Mouse (Mus musculus) forebrain, embryonic 13.5 days (tissue): ENCODE data around the gene Epha4. TPM values are rescaled to one million over a fixed set of nuclear protein-coding genes. Genes with fewer than 3 reads are reported as not detected.
A peak's percentile ranks its signal among the peaks of the same experiment; 100 is the strongest.

ENCODE experiments used
- ATAC-seq: fragments of 200-750 bp; cut with Nextera tagmentation; 2 replicates; pipeline ENCODE4 v1.8.0; 2017
- H3K27ac ChIP-seq: fragments of 300-500 bp; sonication (generic); 2 replicates; pipeline ENCODE4 v1.5.1; 2015; ENCODE audit warnings: inconsistent platforms, mild to moderate bottlenecking, moderate library complexity
- H3K27me3 ChIP-seq: fragments of 300-500 bp; sonication (generic); 2 replicates; pipeline ENCODE4 v1.6.1; 2015; ENCODE audit warnings: mild to moderate bottlenecking, inconsistent platforms
- H3K36me3 ChIP-seq: fragments of 300-500 bp; sonication (generic); 2 replicates; pipeline ENCODE4 v1.6.1; 2015; ENCODE audit warnings: mild to moderate bottlenecking, inconsistent platforms; ENCODE audit not compliant: poor library complexity, severe bottlenecking
- H3K4me1 ChIP-seq: fragments of 300-500 bp; sonication (generic); 2 replicates; pipeline ENCODE4 v1.6.1; 2015; ENCODE audit warnings: inconsistent platforms
- H3K4me2 ChIP-seq: fragments of 300-500 bp; sonication (generic); 2 replicates; pipeline ENCODE4 v1.6.1; 2015; ENCODE audit warnings: inconsistent platforms, mild to moderate bottlenecking, moderate library complexity
- H3K4me3 ChIP-seq: fragments of 300-500 bp; sonication (generic); 2 replicates; pipeline ENCODE4 v1.5.1; 2015; ENCODE audit warnings: mild to moderate bottlenecking, inconsistent platforms
- H3K9ac ChIP-seq: fragments of 300-500 bp; sonication (generic); 2 replicates; pipeline ENCODE4 v1.6.1; 2015; ENCODE audit warnings: mild to moderate bottlenecking, inconsistent platforms
- H3K9me3 ChIP-seq: fragments of 300-500 bp; sonication (generic); replicated peaks from 2 replicates; pipeline ENCODE4 v1.6.1; 2016; ENCODE audit warnings: inconsistent platforms
- WGBS: fragments of 180-500 bp; shearing (Covaris S2); methylation state at CpG from one replicate; pipeline ENCODE4 v1.1.7; 2015; 5-methylcytosine and 5-hydroxymethylcytosine counted together
- polyA plus RNA-seq: library from polyadenylated mRNA; unstranded; fragments of >200 nt; fragmentation: Nextera tagmentation; extraction: Ambion mirVana; gene quantifications from 2 replicates; pipeline ENCODE4 v1.2.1, GENCODE M21; 2015

The Epha4 gene
- 80.7 and 83.6 TPM in 2 replicates for polyA plus RNA-seq

DNA sequence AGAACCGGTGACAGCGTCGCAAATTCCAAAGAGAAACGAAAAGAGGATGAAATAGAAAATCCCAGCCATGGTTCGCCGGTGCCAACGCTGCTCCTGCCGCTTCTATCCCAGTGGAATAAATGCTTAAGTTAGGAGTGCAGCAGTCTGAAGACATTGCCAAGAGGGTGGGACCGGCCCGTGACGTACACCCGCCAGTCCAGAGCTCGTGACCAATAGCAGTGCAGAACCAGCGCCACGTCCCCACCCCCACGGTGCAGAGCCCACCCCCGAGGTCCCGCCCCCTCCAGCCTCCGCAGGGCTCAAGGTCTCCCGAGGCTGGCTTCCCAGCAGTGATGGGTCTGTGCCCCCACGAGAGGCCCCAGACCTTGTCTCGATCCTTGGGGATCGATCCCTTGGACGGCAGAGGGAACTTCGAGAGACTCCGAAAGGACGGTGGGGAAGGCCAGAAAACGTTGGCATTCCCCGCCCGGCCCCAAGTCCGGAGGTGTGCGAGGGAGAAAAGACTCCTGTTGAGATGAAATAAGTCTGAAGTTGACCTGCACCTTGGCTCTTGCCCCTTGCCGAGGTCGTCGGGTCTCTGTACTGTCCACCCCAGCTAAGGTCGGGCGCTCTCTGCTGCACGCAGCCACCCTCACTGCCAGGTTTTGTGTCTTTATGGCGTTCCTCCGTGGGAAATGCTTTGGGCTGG lies at the start of gene Epha4:
Gene Epha4, minus strand, starts transcription at position 126 of the 688 bp plus-strand sequence.
- peak; percentile 95 for ATAC-seq

GRCm38 (mm10) chr1:77556199-77556598 lies 41.3 kb upstream of the Epha4 start:
- H3K27me3 ChIP-seq: no peaks in the 10 kb centered on the region
- no peak overlapping the region for H3K9ac ChIP-seq
- no peak for ATAC-seq
- H3K4me2 ChIP-seq: no peak overlapping the region
- H3K9me3 ChIP-seq: no peaks in the 10 kb centered on the region
- 34% methylated on average over 3 of the region's 3 CpGs for WGBS
- no peaks in the 10 kb centered on the region for H3K36me3 ChIP-seq
- H3K4me3 ChIP-seq: no peak overlapping the region
- H3K27ac ChIP-seq: no peak overlapping the region
- peaks cover 12% of the 10 kb centered on the region for H3K4me1 ChIP-seq

More for the DNA sequence above, at the start of gene Epha4:
- H3K27me3 ChIP-seq: no peaks in the 10 kb centered on the region
- peak within 1 kb of the TSS; percentile 95 for H3K27ac ChIP-seq
- peak within 1 kb of the TSS; percentile 90 for H3K9ac ChIP-seq
- no peaks in the 10 kb centered on the region for H3K9me3 ChIP-seq
- peaks cover 5% of the 10 kb centered on the region for H3K36me3 ChIP-seq
- H3K4me2 ChIP-seq: peak within 1 kb of the TSS; percentile 95
- H3K4me3 ChIP-seq: peak within 1 kb of the TSS; percentile 87
- WGBS: 0% methylated on average over 40 of the region's 40 CpGs
- H3K4me1 ChIP-seq: peaks cover 32% of the 10 kb centered on the region

GRCm38 (mm10) chr1:77551927-77552326 lies 37.0 kb upstream of the Epha4 start:
- Histone ChIP-seq H3K9ac (no peak overlapping the region), H3K36me3 (no peaks in the 10 kb centered on the region), H3K9me3 (no peaks in the 10 kb centered on the region), H3K27me3 (no peaks in the 10 kb centered on the region), H3K4me1 (peaks cover 24% of the 10 kb centered on the region), H3K4me3 (no peak overlapping the region), H3K4me2 (no peak overlapping the region), H3K27ac (no peak overlapping the region)
- no peak for ATAC-seq
- WGBS: 87% methylated on average over 7 of the region's 7 CpGs

GRCm38 (mm10) chr1:77545722-77546121 lies 30.8 kb upstream of the Epha4 start:
- peak overlapping the region; percentile 78 for H3K27ac ChIP-seq
- H3K9ac ChIP-seq: no peak overlapping the region
- H3K4me1 ChIP-seq: peaks cover 46% of the 10 kb centered on the region
- peak overlapping the region; percentile 37 for H3K4me2 ChIP-seq
- no peaks in the 10 kb centered on the region for H3K36me3 ChIP-seq
- peak; percentile 97 for ATAC-seq
- no peaks in the 10 kb centered on the region for H3K27me3 ChIP-seq
- H3K4me3 ChIP-seq: no peak overlapping the region
- H3K9me3 ChIP-seq: no peaks in the 10 kb centered on the region
- 1% methylated on average over 6 of the region's 6 CpGs for WGBS

DNA sequence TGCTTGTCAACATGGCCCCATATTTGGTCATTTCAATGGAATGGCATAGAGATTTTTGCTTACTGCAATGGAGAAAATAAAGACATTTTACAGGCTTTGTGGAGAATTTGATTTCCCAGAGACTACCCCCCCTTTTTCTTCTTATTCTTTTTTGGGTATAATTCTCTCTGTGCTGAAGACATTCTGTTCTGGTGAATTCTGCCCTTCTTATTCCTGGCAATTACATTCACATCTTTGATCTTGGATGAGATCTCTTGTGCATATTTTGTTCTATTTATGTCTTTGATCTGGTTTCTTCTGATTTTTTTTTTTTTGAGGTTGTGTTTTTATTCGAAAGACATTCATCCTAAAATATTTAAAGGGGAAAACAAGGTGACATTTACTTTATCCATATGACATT lies 30.1 kb upstream of the Epha4 start:
- Histone ChIP-seq H3K4me1 (peaks cover 47% of the 10 kb centered on the region), H3K4me2 (no peak overlapping the region), H3K27ac (0 out of 2 replicates have a peak overlapping the region, but pooled peaks have one; percentile 0), H3K9ac (no peak overlapping the region), H3K9me3 (no peaks in the 10 kb centered on the region), H3K27me3 (no peaks in the 10 kb centered on the region), H3K36me3 (no peaks in the 10 kb centered on the region), H3K4me3 (no peak overlapping the region)
- no peak for ATAC-seq
- 70% methylated on average over 1 of the region's 1 CpGs for WGBS

DNA sequence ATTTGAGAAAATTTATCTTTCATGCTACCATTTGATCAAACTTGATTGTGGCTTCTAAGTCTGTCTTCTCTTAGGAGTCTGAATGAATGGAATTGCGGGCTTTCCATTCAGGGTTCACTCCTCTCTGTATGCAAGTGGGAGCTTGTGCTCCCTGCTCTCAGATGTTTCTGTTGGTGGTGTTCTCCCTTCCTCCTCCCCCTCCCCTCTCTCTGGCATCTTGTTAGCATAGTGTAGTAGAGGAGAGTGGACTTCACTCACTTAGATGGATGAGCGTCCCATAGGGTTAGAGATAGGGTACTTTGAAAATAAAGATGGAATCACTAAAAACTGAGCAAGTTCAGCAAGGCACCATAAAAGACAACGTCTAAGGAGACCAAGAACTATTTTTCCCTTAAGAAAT lies 29.4 kb upstream of the Epha4 start:
- Histone ChIP-seq H3K27ac (peak overlapping the region; percentile 40; the same call in 1 of the 2 replicates), H3K27me3 (no peaks in the 10 kb centered on the region), H3K4me3 (no peak overlapping the region), H3K9ac (no peak overlapping the region), H3K4me1 (peaks cover 53% of the 10 kb centered on the region), H3K4me2 (no peak overlapping the region), H3K36me3 (no peaks in the 10 kb centered on the region), H3K9me3 (no peaks in the 10 kb centered on the region)
- WGBS: 32% methylated on average over 3 of the region's 3 CpGs
- ATAC-seq: peak; percentile 28; the same call in 1 of the 2 replicates

DNA sequence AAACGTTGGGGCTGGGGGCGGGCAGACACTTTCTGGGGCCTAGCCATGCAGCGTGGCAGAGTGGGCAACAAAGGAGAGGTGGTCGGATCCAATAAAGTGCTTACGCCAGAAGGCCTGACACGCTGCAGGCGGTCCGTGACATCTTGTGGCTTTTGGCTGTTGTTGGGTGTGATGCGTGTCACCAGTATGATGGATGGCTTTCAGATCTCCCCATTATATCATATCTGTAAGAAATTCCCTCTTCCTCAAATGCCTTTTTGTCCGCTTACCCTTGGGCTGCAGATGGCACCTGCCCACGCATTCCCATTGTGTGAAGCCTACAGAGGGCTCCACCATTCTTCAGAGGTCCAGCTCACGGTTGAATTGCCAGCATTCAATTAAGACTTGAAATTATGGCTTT lies 25.1 kb upstream of the Epha4 start:
- H3K4me2 ChIP-seq: no peak overlapping the region
- H3K9ac ChIP-seq: no peak overlapping the region
- H3K27me3 ChIP-seq: no peaks in the 10 kb centered on the region
- 74% methylated on average over 12 of the region's 12 CpGs for whole genome bisulfite sequencing
- no peaks in the 10 kb centered on the region for H3K36me3 ChIP-seq
- no peak overlapping the region for H3K4me3 ChIP-seq
- H3K4me1 ChIP-seq: peaks cover 22% of the 10 kb centered on the region
- ATAC-seq: no peak
- H3K9me3 ChIP-seq: no peaks in the 10 kb centered on the region
- no peak overlapping the region for H3K27ac ChIP-seq

- peaks cover 13% of the 10 kb centered on the region for H3K4me1 ChIP-seq
These were observed 23.7 kb upstream of the Epha4 start for GRCm38 (mm10) chr1:77538559-77538958.

DNA sequence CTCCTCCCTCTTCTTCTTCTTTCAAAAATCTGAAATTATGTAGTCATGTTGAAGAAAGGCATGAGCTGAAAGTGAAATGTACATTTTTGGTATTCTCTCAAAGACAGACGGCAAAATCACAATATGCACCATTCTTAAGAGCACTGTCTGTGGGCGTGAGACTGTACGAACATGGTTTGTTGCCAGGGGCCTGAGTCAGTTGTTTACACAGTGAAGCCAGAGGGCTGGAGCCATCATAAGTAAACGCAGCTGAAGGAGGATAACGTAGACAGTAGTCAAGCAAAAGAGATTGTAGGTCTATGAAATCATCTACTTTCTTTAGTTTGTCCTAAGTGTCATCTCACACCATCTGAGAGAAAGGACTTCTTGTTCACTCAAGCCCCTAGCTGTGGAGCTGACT lies 21.0 kb upstream of the Epha4 start:
- no peak overlapping the region for H3K27ac ChIP-seq
- no peaks in the 10 kb centered on the region for H3K36me3 ChIP-seq
- ATAC-seq: no peak
- 92% methylated on average over 5 of the region's 5 CpGs for WGBS
- no peak overlapping the region for H3K4me2 ChIP-seq
- no peak overlapping the region for H3K4me3 ChIP-seq
- H3K9ac ChIP-seq: no peak overlapping the region
- no peaks in the 10 kb centered on the region for H3K9me3 ChIP-seq
- peaks cover 29% of the 10 kb centered on the region for H3K4me1 ChIP-seq
- no peaks in the 10 kb centered on the region for H3K27me3 ChIP-seq

More at GRCm38 (mm10) chr1:77538559-77538958, 23.7 kb upstream of the Epha4 start:
- ATAC-seq: no peak
- Histone ChIP-seq H3K36me3 (no peaks in the 10 kb centered on the region), H3K9me3 (no peaks in the 10 kb centered on the region), H3K4me3 (no peak overlapping the region), H3K27me3 (no peaks in the 10 kb centered on the region), H3K27ac (no peak overlapping the region), H3K9ac (no peak overlapping the region), H3K4me2 (no peak overlapping the region)
- 69% methylated on average over 2 of the region's 2 CpGs for WGBS

DNA sequence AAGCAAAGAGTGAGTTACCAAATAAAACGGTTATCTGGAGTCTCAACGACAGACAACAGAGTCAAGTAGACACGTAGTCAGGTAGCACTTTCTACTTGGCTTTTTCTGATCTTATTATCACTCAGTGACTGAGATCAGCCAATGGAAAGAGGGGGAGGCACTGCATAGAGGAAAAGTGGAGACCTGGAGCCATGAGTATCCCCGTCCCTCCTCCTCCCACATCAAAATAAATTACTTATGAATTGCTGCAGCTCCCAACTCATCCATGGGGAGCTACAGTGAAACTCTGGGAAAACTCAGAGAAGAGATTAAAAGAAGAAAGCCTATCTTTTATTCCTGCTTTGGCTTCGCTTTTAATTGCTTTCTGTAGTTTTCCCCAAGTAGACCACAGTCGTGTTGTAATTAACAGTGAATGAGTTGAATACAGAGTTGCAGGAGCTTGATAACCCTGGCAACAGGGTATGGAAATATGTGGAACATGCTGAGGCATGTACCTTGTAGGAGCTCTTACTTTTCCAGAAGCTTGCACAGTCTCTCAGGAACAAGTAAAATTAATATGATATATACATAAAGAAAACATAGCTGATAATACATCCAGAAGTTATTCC lies 17.8 kb upstream of the Epha4 start:
- H3K9ac ChIP-seq: no peak overlapping the region
- no peaks in the 10 kb centered on the region for H3K9me3 ChIP-seq
- 12% methylated on average over 6 of the region's 6 CpGs for WGBS
- H3K4me3 ChIP-seq: no peak overlapping the region
- ATAC-seq: peak; percentile 59
- peaks cover 22% of the 10 kb centered on the region for H3K4me1 ChIP-seq
- peak overlapping the region; percentile 83 for H3K27ac ChIP-seq
- H3K36me3 ChIP-seq: no peaks in the 10 kb centered on the region
- H3K4me2 ChIP-seq: peak overlapping the region; percentile 49
- no peaks in the 10 kb centered on the region for H3K27me3 ChIP-seq

- Histone ChIP-seq H3K9me3 (no peaks in the 10 kb centered on the region), H3K4me1 (peaks cover 26% of the 10 kb centered on the region), H3K27me3 (no peaks in the 10 kb centered on the region), H3K27ac (peak overlapping the region; percentile 83), H3K4me3 (no peak overlapping the region), H3K9ac (no peak overlapping the region), H3K36me3 (no peaks in the 10 kb centered on the region), H3K4me2 (peak overlapping the region; percentile 49)
- WGBS: 15% methylated on average over 5 of the region's 5 CpGs
- ATAC-seq: peak; percentile 93
These were observed 17.2 kb upstream of the Epha4 start for GRCm38 (mm10) chr1:77531934-77532575.

GRCm38 (mm10) chr1:77525082-77525481 lies 10.2 kb upstream of the Epha4 start:
- Histone ChIP-seq H3K4me1 (peaks cover 41% of the 10 kb centered on the region), H3K4me3 (no peak overlapping the region), H3K9ac (no peak overlapping the region), H3K27me3 (no peaks in the 10 kb centered on the region), H3K27ac (no peak overlapping the region), H3K4me2 (no peak overlapping the region), H3K36me3 (no peaks in the 10 kb centered on the region), H3K9me3 (no peaks in the 10 kb centered on the region)
- 88% methylated on average over 8 of the region's 8 CpGs for WGBS
- no peak for ATAC-seq
